Mouse (Mus musculus): ENCODE measurements around the gene Arid1b.
A peak's percentile ranks its signal among the peaks of the same experiment; 100 is the strongest.

GRCm38 (mm10) chr17:5201859-5202598, 207.9 kb downstream of the Arid1b start:
- peak; percentile 77 for TF ChIP-seq CTCF (IDR thresholded peaks at IDR 0.05; ENCODE audit: low read depth, low read length)
- no peak for TF ChIP-seq POLR2A (IDR thresholded peaks at IDR 0.05; ENCODE audit: extremely low read depth, insufficient read depth, low read length)
